Mouse (Mus musculus): ENCODE measurements around the gene Gtf2e1. TPM values are rescaled to one million over a fixed set of nuclear protein-coding genes. Genes with fewer than 3 reads are reported as not detected.

Gene Gtf2e1
- total RNA-seq, 1 experiment from 2014 or later, result 15.0 TPM

- DNase-seq, result no peak
These were observed 61.0 kb downstream of the Gtf2e1 start for GRCm38 (mm10) chr16:37478311-37479291.

GRCm38 (mm10) chr16:37472620-37473312, 66.8 kb downstream of the Gtf2e1 start:
- DNase-seq, result peak; percentile 42

GRCm38 (mm10) chr16:37469595-37469994, 70.0 kb downstream of the Gtf2e1 start:
- no peak for DNase-seq

- DNase-seq, result no peak
These were observed 75.6 kb downstream of the Gtf2e1 start for GRCm38 (mm10) chr16:37463981-37464380.

- no peak for DNase-seq
These were observed 76.7 kb downstream of the Gtf2e1 start for GRCm38 (mm10) chr16:37462886-37463285.

GRCm38 (mm10) chr16:37461601-37462000, 78.0 kb downstream of the Gtf2e1 start:
- DNase-seq, result no peak

Other genes with a start within 250 kb of the Gtf2e1 start
- 1.8 and 2.9 TPM in 2 replicates for gene Stxbp5l, start 154.8 kb downstream of the Gtf2e1 start, total RNA-seq (2021)
- gene Rabl3, start 96 bp upstream of the Gtf2e1 start, total RNA-seq (2021), result 10.2 and 10.5 TPM in 2 replicates
- gene Hgd, start 40.4 kb upstream of the Gtf2e1 start, total RNA-seq (2021), result 1.8 and 54.1 TPM in 2 replicates
- 181 and 184 TPM in 2 replicates for gene Ndufb4, start 114.7 kb upstream of the Gtf2e1 start, total RNA-seq (2021)
- gene Fstl1, start 237.1 kb upstream of the Gtf2e1 start, total RNA-seq (2021), result 120 and 144 TPM in 2 replicates